Mouse (Mus musculus) cerebellum, adult 2 months (tissue): Measurements from ENCODE around the gene Hyal1.

Experiments
- CTCF ChIP-seq: fragments of 200-500 bp; IDR thresholded peaks from 2 replicates; pipeline ENCODE4 v1.5.1; 2011; ENCODE audit warnings: low read depth, mild to moderate bottlenecking, control low read depth, low read length, moderate library complexity, borderline replicate concordance; ENCODE audit not compliant: insufficient read depth
- POLR2A ChIP-seq: fragments of 200-500 bp; IDR thresholded peaks from 2 replicates; pipeline ENCODE4 v1.6.1; 2011; ENCODE audit warnings: low read length, control low read depth, borderline replicate concordance; ENCODE audit not compliant: insufficient read depth

DNA sequence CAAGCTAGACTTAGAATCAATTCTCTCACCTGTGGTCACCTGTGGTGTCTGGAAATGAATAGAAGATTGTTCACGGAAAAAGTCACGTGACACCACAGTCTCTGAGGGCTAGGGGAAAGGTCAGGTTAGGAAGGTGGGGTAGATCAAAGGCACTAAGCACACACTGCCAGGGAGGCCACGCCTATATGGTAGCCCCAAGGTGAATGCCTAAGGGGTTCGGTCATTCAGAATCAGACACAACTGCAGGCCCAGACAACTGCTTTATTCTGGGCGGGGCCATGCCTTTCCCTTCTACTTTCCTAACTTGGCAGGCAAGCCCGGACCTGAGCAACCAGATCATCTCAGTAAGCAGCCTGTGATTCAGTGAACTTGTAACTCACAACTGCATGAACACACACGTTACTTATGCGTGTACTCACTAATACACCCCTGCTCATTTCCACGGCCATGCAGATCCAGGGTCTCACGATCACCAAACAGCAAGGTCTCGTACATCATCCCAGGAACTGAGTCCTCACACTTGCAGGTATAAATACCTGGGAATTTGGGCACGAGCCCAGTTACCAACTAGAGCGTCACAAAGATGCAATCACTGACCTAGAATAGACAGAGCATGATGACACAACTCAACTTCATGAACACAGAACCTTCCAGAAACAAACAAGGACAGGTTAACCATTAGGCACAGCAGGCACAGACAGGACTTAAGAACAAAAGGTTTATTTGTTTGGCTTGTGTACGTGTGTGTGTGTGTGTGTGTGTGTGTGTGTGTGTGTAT is 959 bp upstream of the Hyal1 start:
- no peak for TF ChIP-seq CTCF
- TF ChIP-seq POLR2A: no peak
